Mouse (Mus musculus): Measurements from ENCODE around the gene Spata18.

- no peak for TF ChIP-seq POLR2A (IDR thresholded peaks at IDR 0.05; ENCODE audit: borderline replicate concordance, low read depth, low read length)
- TF ChIP-seq CTCF (IDR thresholded peaks at IDR 0.05; ENCODE audit: low read depth, low read length), result no peak
Measured at GRCm38 (mm10) chr5:73651855-73652201, 649 bp downstream of the Spata18 start.
